Mouse (Mus musculus) adrenal gland, postnatal 10 days (tissue): ENCODE results near the gene Gsta1. TPM values are rescaled to one million over a fixed set of nuclear protein-coding genes. Genes with fewer than 3 reads are reported as not detected.
"Not testable (repeated sequence)": the region's sequence is repeated elsewhere in the genome, so short reads cannot be mapped to it uniquely, and the experiment has no call there.

Experiments used
- DNase-seq: peaks from one replicate; pipeline ENCODE4 v3.0.0; 2021; ENCODE audit warnings: mixed read lengths
- total RNA-seq, 2 experiments: library from RNA; stranded (reverse); gene quantifications; 2 replicates each; pipeline ENCODE4 v1.2.3; 2021

The Gsta1 gene
- total RNA-seq, 2 experiments from 2014 or later: 0.82 to 1.3 TPM

DNA sequence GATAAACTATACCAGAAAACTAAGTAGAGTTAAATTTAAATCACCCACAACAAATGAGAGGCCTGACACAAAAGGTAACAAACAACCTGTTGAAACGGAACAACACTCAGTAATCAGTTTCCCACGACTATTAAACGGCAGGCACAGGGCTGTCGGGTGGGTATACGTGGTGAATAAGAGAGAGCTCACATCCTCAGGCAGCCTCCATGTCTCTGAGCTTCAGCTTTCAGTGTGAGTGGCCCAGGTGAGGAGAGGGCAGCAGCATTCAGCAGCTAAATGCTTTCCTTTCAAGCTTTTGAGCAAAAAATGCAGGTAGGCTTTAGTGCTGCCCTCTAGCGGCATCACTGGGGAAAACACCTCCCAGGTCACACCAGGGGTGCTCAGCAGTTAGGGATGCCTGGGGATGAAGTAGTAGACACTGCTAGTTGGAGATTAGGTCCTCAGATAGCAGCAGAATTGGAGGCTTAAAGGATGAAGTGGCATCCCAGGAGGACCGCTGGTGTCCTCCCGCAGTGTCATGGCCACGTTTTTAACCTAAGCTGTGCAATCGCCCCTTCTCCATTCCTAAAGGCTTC is 2.8 kb downstream of the Gsta1 start:
- DNase-seq: not testable (repeated sequence)

DNA sequence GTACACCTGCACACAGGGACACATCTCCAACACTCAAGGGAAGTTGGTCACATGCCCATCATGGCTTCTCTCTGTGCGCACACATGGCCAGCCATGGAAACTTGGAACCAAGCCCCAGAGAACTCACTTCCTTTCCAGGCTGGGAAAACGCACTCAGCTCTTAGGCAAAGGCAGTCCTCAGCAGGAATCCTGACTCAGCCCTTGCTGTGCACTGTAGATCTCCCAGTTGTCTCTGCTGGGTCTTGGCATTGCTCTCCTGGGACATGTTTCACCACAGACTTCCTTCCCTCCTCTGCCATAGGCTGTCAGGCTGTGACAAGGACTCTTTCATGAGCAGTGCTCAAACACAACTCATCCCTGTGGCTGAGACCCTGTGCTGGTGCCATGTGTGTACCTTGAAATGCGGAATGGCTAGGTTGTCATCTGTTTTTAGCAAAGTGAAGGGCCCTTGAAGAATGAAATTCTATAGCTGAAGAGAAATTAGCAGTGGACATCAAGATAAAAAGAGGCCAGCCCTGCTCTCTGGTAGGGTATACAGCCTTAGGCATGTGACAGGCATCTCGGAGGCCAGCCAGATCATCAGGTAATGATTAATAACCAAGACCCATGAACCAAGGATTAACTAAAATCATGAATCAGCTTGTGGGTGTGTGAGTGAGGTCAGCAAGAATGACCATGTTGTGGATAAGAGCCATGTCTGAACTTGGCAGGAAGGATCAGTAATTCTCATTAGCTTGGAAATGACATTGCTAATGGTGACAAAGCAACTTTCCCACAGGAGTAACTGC is 25.4 kb downstream of the Gsta1 start:
- peak; percentile 23 for DNase-seq

DNA sequence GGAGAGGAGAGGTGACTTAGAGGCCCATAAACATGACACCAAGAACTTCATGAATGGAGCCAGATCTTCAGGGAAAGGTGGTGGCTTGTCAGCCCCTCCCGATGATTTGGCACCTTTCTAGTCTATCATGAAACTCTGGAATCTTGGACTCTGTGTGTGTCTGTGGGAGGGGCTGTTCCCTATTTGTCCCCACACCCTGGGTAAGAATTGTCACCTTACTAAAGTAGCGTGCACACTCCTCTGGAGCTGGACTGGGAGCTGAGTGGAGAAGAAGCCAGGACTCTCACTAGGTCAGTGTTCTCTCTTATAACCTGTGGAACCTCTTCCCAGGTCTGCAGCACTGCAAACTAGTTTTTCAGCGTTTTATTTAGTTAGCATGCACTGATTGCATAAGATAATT is 26.5 kb downstream of the Gsta1 start, which contains the start of gene Gm3776:
Gene Gm3776, plus strand, starts transcription at position 216 of the 400 bp plus-strand sequence.
- not testable (repeated sequence) for DNase-seq

DNA sequence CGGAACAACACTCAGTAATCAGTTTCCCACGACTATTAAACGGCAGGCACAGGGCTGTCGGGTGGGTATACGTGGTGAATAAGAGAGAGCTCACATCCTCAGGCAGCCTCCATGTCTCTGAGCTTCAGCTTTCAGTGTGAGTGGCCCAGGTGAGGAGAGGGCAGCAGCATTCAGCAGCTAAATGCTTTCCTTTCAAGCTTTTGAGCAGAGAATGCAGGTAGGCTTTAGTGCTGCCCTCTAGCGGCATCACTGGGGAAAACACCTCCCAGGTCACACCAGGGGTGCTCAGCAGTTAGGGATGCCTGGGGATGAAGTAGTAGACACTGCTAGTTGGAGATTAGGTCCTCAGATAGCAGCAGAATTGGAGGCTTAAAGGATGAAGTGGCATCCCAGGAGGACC is 29.2 kb downstream of the Gsta1 start:
- peak; percentile 66 for DNase-seq

DNA sequence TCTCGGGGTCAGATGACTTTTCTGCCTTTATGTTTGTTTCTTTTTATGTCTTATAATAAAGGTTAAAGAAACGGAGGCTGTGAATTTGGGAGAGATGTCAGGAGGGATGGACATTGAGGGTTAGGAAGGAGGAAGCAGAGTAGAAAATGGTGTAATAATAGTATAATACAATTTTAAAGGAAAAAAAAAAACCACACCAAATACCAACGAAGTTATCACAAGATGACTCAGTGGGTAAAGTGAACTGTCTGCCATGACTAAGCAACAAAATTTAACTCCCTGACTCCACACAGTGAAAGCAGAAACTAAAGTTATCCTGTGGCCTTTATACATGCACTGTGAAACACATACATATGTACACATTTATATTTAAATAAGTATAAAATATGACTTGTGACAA is 40.5 kb downstream of the Gsta1 start:
- not testable (repeated sequence) for DNase-seq

DNA sequence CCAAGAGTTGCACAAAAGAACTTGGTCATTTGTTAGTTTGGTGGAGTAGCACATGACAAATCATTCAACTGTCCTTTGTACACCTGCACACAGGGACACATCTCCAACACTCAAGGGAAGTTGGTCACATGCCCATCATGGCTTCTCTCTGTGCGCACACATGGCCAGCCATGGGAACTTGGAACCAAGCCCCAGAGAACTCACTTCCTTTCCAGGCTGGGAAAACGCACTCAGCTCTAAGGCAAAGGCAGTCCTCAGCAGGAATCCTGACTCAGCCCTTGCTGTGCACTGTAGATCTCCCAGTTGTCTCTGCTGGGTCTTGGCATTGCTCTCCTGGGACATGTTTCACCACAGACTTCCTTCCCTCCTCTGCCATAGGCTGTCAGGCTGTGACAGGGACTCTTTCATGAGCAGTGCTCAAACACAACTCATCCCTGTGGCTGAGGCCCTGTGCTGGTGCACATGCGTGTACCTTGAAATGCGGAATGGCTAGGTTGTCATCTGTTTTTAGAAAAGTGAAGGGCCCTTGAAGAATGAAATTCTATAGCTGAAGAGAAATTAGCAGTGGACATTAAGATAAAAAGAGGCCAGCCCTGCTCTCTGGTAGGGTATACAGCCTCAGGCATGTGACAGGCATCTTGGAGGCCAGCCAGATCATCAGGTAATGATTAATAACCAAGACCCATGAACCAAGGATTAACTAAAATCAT is 51.7 kb downstream of the Gsta1 start:
- DNase-seq: peak; percentile 23

DNA sequence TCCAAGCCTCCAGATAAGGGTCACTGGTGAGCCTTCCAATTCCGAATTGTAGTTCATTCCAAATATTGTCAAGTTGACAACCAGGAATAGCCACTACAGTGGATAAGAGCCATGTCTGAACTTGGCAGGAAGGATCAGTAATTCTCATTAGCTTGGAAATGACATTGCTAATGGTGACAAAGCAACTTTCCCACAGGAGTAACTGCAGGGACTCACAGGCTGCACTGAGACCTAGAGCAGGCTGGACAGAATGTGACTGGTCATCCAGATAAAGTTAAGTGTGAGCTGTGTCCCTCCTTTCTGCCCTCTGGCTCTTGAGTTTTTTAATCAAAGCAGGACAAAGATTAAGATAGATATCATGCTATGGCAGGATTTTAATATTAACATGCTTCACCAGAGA is 58.6 kb downstream of the Gsta1 start:
- not testable (repeated sequence) for DNase-seq

DNA sequence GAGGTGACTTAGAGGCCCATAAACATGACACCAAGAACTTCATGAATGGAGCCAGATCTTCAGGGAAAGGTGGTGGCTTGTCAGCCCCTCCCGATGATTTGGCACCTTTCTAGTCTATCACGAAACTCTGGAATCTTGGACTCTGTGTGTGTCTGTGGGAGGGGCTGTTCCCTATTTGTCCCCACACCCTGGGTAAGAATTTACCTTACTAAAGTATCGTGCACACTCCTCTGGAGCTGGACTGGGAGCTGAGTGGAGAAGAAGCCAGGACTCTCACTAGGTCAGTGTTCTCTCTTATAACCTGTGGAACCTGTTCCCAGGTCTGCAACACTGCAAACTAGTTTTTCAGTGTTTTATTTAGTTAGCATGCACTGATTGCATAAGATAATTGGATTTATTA is 59.3 kb downstream of the Gsta1 start, which contains the start of gene Gm10639:
Gene Gm10639, plus strand, starts transcription at position 201 of the 400 bp plus-strand sequence.
- not testable (repeated sequence) for DNase-seq

Other genes starting within 250 kb of the Gsta1 start
- gene Gcm1, start 178.7 kb upstream of the Gsta1 start, total RNA-seq: not detected
- 10 to 100 TPM; 63.0 to 85.4 TPM for gene Fbxo9, start 121.6 kb upstream of the Gsta1 start, total RNA-seq
- 10 to 100 TPM; 19.0 to 25.4 TPM for gene Ick, start 121.5 kb upstream of the Gsta1 start, total RNA-seq
- 10 to 100 TPM; 65.6 to 72.7 TPM for gene Gsta4, start 47.9 kb upstream of the Gsta1 start, total RNA-seq
- gene Gm3776, start 26.5 kb downstream of the Gsta1 start, total RNA-seq: not detected
- gene Gm10639, start 59.3 kb downstream of the Gsta1 start, total RNA-seq: not detected
- gene Omt2a, start 84.1 kb downstream of the Gsta1 start, total RNA-seq: not detected
- not detected for gene Omt2b, start 96.9 kb downstream of the Gsta1 start, total RNA-seq
- gene Gsta2, start 125.1 kb downstream of the Gsta1 start, total RNA-seq: 1 to 10 TPM; 1.8 to 7.9 TPM
- gene Dppa5a, start 137.5 kb downstream of the Gsta1 start, total RNA-seq: under 1 TPM in 1 of 2 experiments, not detected in 1; 0.51 TPM
- under 1 TPM in 1 of 2 experiments, not detected in 1; 0.18 TPM for gene Ooep, start 148.1 kb downstream of the Gsta1 start, total RNA-seq
- gene Ddx43, start 165.1 kb downstream of the Gsta1 start, total RNA-seq: not detected
- 1 to 10 TPM; 1.3 to 1.8 TPM for gene Cgas, start 212.6 kb downstream of the Gsta1 start, total RNA-seq
- gene Mto1, start 217.6 kb downstream of the Gsta1 start, total RNA-seq: 10 to 100 TPM; 23.6 to 29.8 TPM
- under 1 TPM in 1 of 2 experiments, not detected in 1; 0.60 TPM for gene Gm17324, start 218.1 kb downstream of the Gsta1 start, total RNA-seq